Mouse (Mus musculus) MEL (cell line): ENCODE data around the gene Wasf2. TPM values are rescaled to one million over a fixed set of nuclear protein-coding genes. Genes with fewer than 3 reads are reported as not detected.

Experiments used
- DNase-seq: peaks from one replicate; pipeline ENCODE4 v3.0.0; 2011; ENCODE audit warnings: low read depth, low spot score
- H3K27ac ChIP-seq: 2 replicates; pipeline ENCODE4 v1.5.1; 2012; ENCODE audit warnings: low read depth, mild to moderate bottlenecking, control low read depth, low read length, moderate library complexity; ENCODE audit not compliant: control insufficient read depth
- H3K27me3 ChIP-seq, 2 experiments: fragments of 150-350 bp in 1 of 2; sonication (generic) in 1 of 2; 2 replicates each; pipeline ENCODE4 v1.6.1; 2012; ENCODE audit warnings: low read length in 2 of 2, mild to moderate bottlenecking in 2 of 2, improper control_type of control experiment in 1 of 2, moderate library complexity in 1 of 2; ENCODE audit not compliant: insufficient read depth in 2 of 2, control insufficient read depth in 1 of 2
- H3K36me3 ChIP-seq, 2 experiments: 2 replicates each; pipeline ENCODE4 v1.6.1; 2012 to 2014; ENCODE audit warnings: low read length in 2 of 2, improper control_type of control experiment in 1 of 2, inconsistent platforms in 1 of 2, mild to moderate bottlenecking in 1 of 2; ENCODE audit not compliant: insufficient read depth in 2 of 2, control insufficient read depth in 1 of 2
- H3K4me1 ChIP-seq, 2 experiments: fragments of 150-350 bp in 1 of 2; sonication (generic) in 1 of 2; 2 replicates each; pipeline ENCODE4 v1.6.1; 2012; ENCODE audit warnings: low read length in 2 of 2, improper control_type of control experiment in 1 of 2, mild to moderate bottlenecking in 1 of 2; ENCODE audit not compliant: insufficient read depth in 2 of 2, control insufficient read depth in 1 of 2
- H3K4me3 ChIP-seq, 2 experiments: fragments of 150-350 bp in 1 of 2; sonication (generic) in 1 of 2; 2 replicates each; pipeline ENCODE4 v1.5.1; 2012; ENCODE audit warnings: low read depth in 2 of 2, low read length in 2 of 2, mild to moderate bottlenecking in 2 of 2, moderate library complexity in 2 of 2, control low read depth in 1 of 2, improper control_type of control experiment in 1 of 2; ENCODE audit not compliant: control insufficient read depth in 1 of 2, insufficient read depth in 1 of 2
- H3K79me2 ChIP-seq: 2 replicates; pipeline ENCODE4 v1.6.1; 2012; ENCODE audit warnings: mild to moderate bottlenecking, low read length, moderate library complexity; ENCODE audit not compliant: control insufficient read depth, poor library complexity, insufficient read depth
- H3K9ac ChIP-seq: 2 replicates; pipeline ENCODE4 v1.6.1; 2012; ENCODE audit warnings: low read depth, mild to moderate bottlenecking, control low read depth, low read length, moderate library complexity; ENCODE audit not compliant: control insufficient read depth, poor library complexity, severe bottlenecking
- H3K9me3 ChIP-seq: fragments of 150-350 bp; sonication (generic); replicated peaks from 2 replicates; pipeline ENCODE4 v1.6.1; 2012; ENCODE audit warnings: mild to moderate bottlenecking, low read length, improper control_type of control experiment, moderate library complexity; ENCODE audit not compliant: insufficient read depth
- BHLHE40 ChIP-seq: IDR thresholded peaks from 2 replicates; pipeline ENCODE4 v1.6.1; 2012; ENCODE audit warnings: low read depth, mild to moderate bottlenecking, inconsistent platforms, low read length, improper control_type of control experiment, borderline replicate concordance
- CHD2 ChIP-seq: IDR thresholded peaks from 2 replicates; pipeline ENCODE4 v1.6.1; 2011; ENCODE audit warnings: low read length, improper control_type of control experiment
- CTCF ChIP-seq, 3 experiments: IDR thresholded peaks in 2 of 3; conservative IDR thresholded peaks in 1 of 3; 2 replicates each; pipeline ENCODE4 v1.5.1; 2011 to 2012; ENCODE audit warnings: low read length in 3 of 3, low read depth in 2 of 3, mild to moderate bottlenecking in 2 of 3, improper control_type of control experiment in 1 of 3, inconsistent platforms in 1 of 3, mixed read lengths in 1 of 3, moderate library complexity in 1 of 3; ENCODE audit not compliant: control insufficient read depth in 1 of 3, insufficient read depth in 1 of 3, poor library complexity in 1 of 3, severe bottlenecking in 1 of 3
- E2F4 ChIP-seq: IDR thresholded peaks from 2 replicates; pipeline ENCODE4 v1.6.1; 2011; ENCODE audit warnings: low read depth, low read length, improper control_type of control experiment, borderline replicate concordance
- EP300 ChIP-seq, 2 experiments: IDR thresholded peaks; 2 replicates each; pipeline ENCODE4 v1.6.1; 2011; ENCODE audit warnings: improper control_type of control experiment in 2 of 2, low read length in 2 of 2, low read depth in 1 of 2, mild to moderate bottlenecking in 1 of 2
- ETS1 ChIP-seq: IDR thresholded peaks from 2 replicates; pipeline ENCODE4 v1.6.1; 2012; ENCODE audit warnings: low read depth, mild to moderate bottlenecking, inconsistent platforms, low read length, improper control_type of control experiment, moderate library complexity
- GABPA ChIP-seq: IDR thresholded peaks from 2 replicates; pipeline ENCODE4 v1.6.1; 2012; ENCODE audit warnings: low read depth, mild to moderate bottlenecking, inconsistent platforms, low read length, improper control_type of control experiment, moderate library complexity
- GATA1 ChIP-seq: IDR thresholded peaks from 2 replicates; pipeline ENCODE4 v1.6.1; 2011; ENCODE audit warnings: low read depth, low read length, improper control_type of control experiment
- HCFC1 ChIP-seq: IDR thresholded peaks from 2 replicates; pipeline ENCODE4 v1.6.1; 2012; ENCODE audit warnings: low read depth, mild to moderate bottlenecking, inconsistent platforms, low read length, improper control_type of control experiment, moderate library complexity
- JUND ChIP-seq: IDR thresholded peaks from 2 replicates; pipeline ENCODE4 v1.6.1; 2011; ENCODE audit warnings: low read depth, mild to moderate bottlenecking, improper control_type of control experiment, low read length
- KAT2A ChIP-seq: conservative IDR thresholded peaks from 2 replicates; pipeline ENCODE4 v1.6.1; 2012; ENCODE audit warnings: low read depth, low read length, improper control_type of control experiment, inconsistent platforms
- MAFK ChIP-seq: IDR thresholded peaks from 2 replicates; pipeline ENCODE4 v1.6.1; 2011; ENCODE audit warnings: low read depth, mild to moderate bottlenecking, low read length, improper control_type of control experiment, borderline replicate concordance
- MAX ChIP-seq: IDR thresholded peaks from 2 replicates; pipeline ENCODE4 v1.6.1; 2011; ENCODE audit warnings: low read length, improper control_type of control experiment
- MAZ ChIP-seq: IDR thresholded peaks from 2 replicates; pipeline ENCODE4 v1.6.1; 2012; ENCODE audit warnings: low read depth, mild to moderate bottlenecking, inconsistent platforms, low read length, improper control_type of control experiment
- MEF2A ChIP-seq: IDR thresholded peaks from 2 replicates; pipeline ENCODE4 v1.6.1; 2014; ENCODE audit warnings: low read depth, mild to moderate bottlenecking, inconsistent platforms, low read length, improper control_type of control experiment; ENCODE audit not compliant: poor library complexity, insufficient replicate concordance, severe bottlenecking; ENCODE audit errors: extremely low read depth
- MXI1 ChIP-seq: IDR thresholded peaks from 2 replicates; pipeline ENCODE4 v1.6.1; 2011; ENCODE audit warnings: mild to moderate bottlenecking, low read depth, low read length, improper control_type of control experiment
- MYB ChIP-seq: IDR thresholded peaks from 2 replicates; pipeline ENCODE4 v1.6.1; 2011; ENCODE audit warnings: mild to moderate bottlenecking, low read depth, low read length, improper control_type of control experiment
- MYC ChIP-seq: IDR thresholded peaks from 2 replicates; pipeline ENCODE4 v1.6.1; 2011; ENCODE audit warnings: low read depth, mild to moderate bottlenecking, low read length, improper control_type of control experiment, moderate library complexity
- NELFE ChIP-seq: IDR thresholded peaks from 2 replicates; pipeline ENCODE4 v1.6.1; 2011; ENCODE audit warnings: low read depth, low read length, improper control_type of control experiment
- NRF1 ChIP-seq: IDR thresholded peaks from 2 replicates; pipeline ENCODE4 v1.6.1; 2014; ENCODE audit warnings: low read depth, mild to moderate bottlenecking, inconsistent platforms, low read length, improper control_type of control experiment, moderate library complexity; ENCODE audit not compliant: poor library complexity, insufficient read depth, severe bottlenecking
- POLR2AphosphoS2 ChIP-seq: IDR thresholded peaks from 2 replicates; pipeline ENCODE4 v1.6.1; 2011; ENCODE audit warnings: low read length, improper control_type of control experiment
- POLR2AphosphoS5 ChIP-seq: IDR thresholded peaks from 2 replicates; pipeline ENCODE4 v1.6.1; 2012; ENCODE audit warnings: low read depth, borderline replicate concordance, mild to moderate bottlenecking, inconsistent platforms, low read length, moderate library complexity, mixed read lengths
- RAD21 ChIP-seq: IDR thresholded peaks from 2 replicates; pipeline ENCODE4 v1.6.1; 2011; ENCODE audit warnings: mild to moderate bottlenecking, low read depth, low read length, improper control_type of control experiment
- RCOR1 ChIP-seq: IDR thresholded peaks from 2 replicates; pipeline ENCODE4 v1.6.1; 2012; ENCODE audit warnings: low read depth, mild to moderate bottlenecking, inconsistent platforms, low read length, improper control_type of control experiment
- SIN3A ChIP-seq: IDR thresholded peaks from 2 replicates; pipeline ENCODE4 v1.6.1; 2012; ENCODE audit warnings: low read length, improper control_type of control experiment, inconsistent platforms
- SMC3 ChIP-seq: IDR thresholded peaks from 2 replicates; pipeline ENCODE4 v1.6.1; 2011; ENCODE audit warnings: low read depth, low read length, improper control_type of control experiment
- TAL1 ChIP-seq: IDR thresholded peaks from 2 replicates; pipeline ENCODE4 v1.6.1; 2012; ENCODE audit warnings: mild to moderate bottlenecking, inconsistent platforms, low read length, moderate library complexity, mixed read lengths
- TBP ChIP-seq: IDR thresholded peaks from 2 replicates; pipeline ENCODE4 v1.8.0; 2011; ENCODE audit warnings: low read depth, low read length, improper control_type of control experiment
- UBTF ChIP-seq: IDR thresholded peaks from 2 replicates; pipeline ENCODE4 v1.6.1; 2012; ENCODE audit warnings: low read depth, mild to moderate bottlenecking, inconsistent platforms, low read length, improper control_type of control experiment, moderate library complexity, borderline replicate concordance; ENCODE audit not compliant: insufficient read depth
- USF1 ChIP-seq: IDR thresholded peaks from 2 replicates; pipeline ENCODE4 v1.6.1; 2014; ENCODE audit warnings: low read depth, mild to moderate bottlenecking, inconsistent platforms, low read length, improper control_type of control experiment, moderate library complexity
- USF2 ChIP-seq, 2 experiments: IDR thresholded peaks; 2 replicates each; pipeline ENCODE4 v1.6.1; 2011 to 2012; ENCODE audit warnings: improper control_type of control experiment in 2 of 2, low read length in 2 of 2, borderline replicate concordance in 1 of 2, inconsistent platforms in 1 of 2, low read depth in 1 of 2, mild to moderate bottlenecking in 1 of 2; ENCODE audit not compliant: insufficient read depth in 1 of 2
- ZC3H11A ChIP-seq: IDR thresholded peaks from 2 replicates; pipeline ENCODE4 v1.6.1; 2012; ENCODE audit warnings: low read depth, mild to moderate bottlenecking, inconsistent platforms, low read length, improper control_type of control experiment
- ZKSCAN1 ChIP-seq: IDR thresholded peaks from 2 replicates; pipeline ENCODE4 v1.6.1; 2012; ENCODE audit warnings: low read depth, mild to moderate bottlenecking, inconsistent platforms, low read length, improper control_type of control experiment, moderate library complexity
- ZNF384 ChIP-seq: IDR thresholded peaks from 2 replicates; pipeline ENCODE4 v1.6.1; 2012; ENCODE audit warnings: low read depth, mild to moderate bottlenecking, inconsistent platforms, low read length, improper control_type of control experiment
- polyA plus RNA-seq, 2 experiments: library from polyadenylated mRNA; stranded (reverse) in 1 of 2; unstranded in 1 of 2; fragments of >175 nt in 1 of 2; fragments of >200 nt in 1 of 2; gene quantifications; 2 replicates each; pipeline versions ENCODE4 v1.2.1 to v1.2.4; 2012; ENCODE audit warnings: low replicate concordance in 2 of 2, low read depth in 1 of 2; ENCODE audit not compliant: insufficient read length in 2 of 2, insufficient read depth in 1 of 2, missing spikeins in 1 of 2
- total RNA-seq: library from RNA; depleted of rRNA; stranded (reverse); fragments of 300-350 nt; gene quantifications from 2 replicates; pipeline ENCODE4 v1.2.3, GENCODE M21; 2012; rRNA removed

Wasf2 gene
- 16.4 and 18.4 TPM in 2 replicates for total RNA-seq
- 10 to 100 TPM in 1 of 2 experiments, not detected in 1; 53.7 TPM for polyA plus RNA-seq

DNA sequence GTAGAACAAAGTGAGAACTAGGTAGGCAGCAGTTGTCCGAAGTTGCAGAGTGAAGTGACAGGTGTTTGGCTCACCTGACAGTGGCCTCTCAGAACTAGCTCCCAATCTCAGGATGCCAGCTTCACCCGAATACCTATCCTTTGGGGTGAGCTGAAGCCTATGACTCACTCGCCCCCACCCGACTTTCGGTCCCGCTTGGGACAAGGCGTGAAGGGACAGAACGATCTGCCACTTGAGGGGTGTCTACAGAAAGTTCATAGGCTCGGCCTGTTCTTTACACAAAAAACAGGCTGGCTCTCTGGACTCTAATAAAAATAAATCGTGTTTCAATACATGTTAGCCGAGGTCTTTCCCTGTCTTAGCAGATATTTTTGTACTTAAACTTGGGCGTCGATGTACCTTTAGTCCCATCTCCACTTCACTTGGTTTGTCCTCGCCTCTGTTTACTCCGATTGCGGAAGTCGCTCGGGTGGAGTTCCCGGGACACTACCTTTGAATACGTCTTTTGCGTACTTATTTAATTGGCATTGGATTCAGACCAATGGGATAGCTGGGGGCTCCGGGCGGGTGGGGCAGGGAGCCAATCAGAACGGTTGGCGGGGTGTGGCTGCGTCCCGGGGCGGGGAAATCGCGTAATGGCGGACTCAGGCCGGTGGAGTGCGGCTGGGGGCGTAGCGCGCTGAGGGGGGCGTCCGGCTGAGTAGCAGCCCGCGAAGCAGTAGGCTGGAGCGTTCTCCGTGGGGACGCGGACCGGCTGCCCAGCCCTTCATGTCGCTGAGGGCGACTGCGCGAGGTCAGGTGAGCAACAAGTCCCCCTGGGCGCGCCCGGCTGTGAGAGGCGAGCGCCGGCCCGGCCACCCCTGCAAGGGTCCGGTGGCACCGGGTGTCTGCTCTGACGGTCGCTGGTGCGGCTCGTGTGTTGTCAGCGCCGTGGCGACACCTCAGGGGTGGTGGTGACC lies at the start of gene Wasf2:
Gene Wasf2, plus strand, starts transcription at position 575 of the 959 bp plus-strand sequence.
- Histone ChIP-seq H3K9me3 (no peaks in the 10 kb centered on the region), H3K27me3 (no peaks in the 10 kb centered on the region), H3K4me3 (peak within 1 kb of the TSS; percentile 82 to 95), H3K27ac (peak within 1 kb of the TSS; percentile 68), H3K9ac (peak within 1 kb of the TSS; percentile 89), H3K79me2 (peaks cover 37% of the 10 kb centered on the region), H3K36me3 (peaks cover 0 to 8% of the 10 kb centered on the region in 2 experiments; a peak in 2 of 4 replicates), H3K4me1 (peaks cover 0 to 12% of the 10 kb centered on the region in 2 experiments; a peak in 3 of 4 replicates)
- DNase-seq = peak; percentile 98
- TF ChIP-seq MAZ (peak; percentile 95), SMC3 (no peak), GATA1 (no peak), POLR2AphosphoS2 (no peak), HCFC1 (peak; percentile 83), SIN3A (peak; percentile 93), MXI1 (no peak; the same call in none of the 2 replicates), MEF2A (no peak), ZKSCAN1 (no peak), MYC (0 out of 2 replicates have a peak, but pooled peaks have one; percentile 43), RCOR1 (no peak), ZC3H11A (no peak), BHLHE40 (no peak), ZNF384 (no peak), ETS1 (peak; percentile 32; the same call in 1 of the 2 replicates), KAT2A (no peak; the same call in 1 of the 2 replicates), MAX (no peak), MYB (no peak), CTCF (IDR thresholded peaks at IDR 0.05 in 2 of 3, conservative IDR thresholded peaks at IDR 0.05 in 1 of 3; ENCODE audit: control insufficient read depth in 1 of 3, insufficient read depth in 1 of 3, low read depth in 2 of 3, low read length in 3 of 3, poor library complexity in 1 of 3, severe bottlenecking in 1 of 3) (no peak), GABPA (no peak), RAD21 (no peak), TAL1 (no peak), EP300 (IDR thresholded peaks at IDR 0.05; ENCODE audit: low read depth in 1 of 2, low read length in 2 of 2) (no peak), JUND (0 out of 2 replicates have a peak, but pooled peaks have one; percentile 23), TBP (peak; percentile 75; the same call in 1 of the 2 replicates), E2F4 (no peak), USF1 (no peak), MAFK (no peak), CHD2 (no peak), USF2 (IDR thresholded peaks at IDR 0.05; ENCODE audit: borderline replicate concordance in 1 of 2, insufficient read depth in 1 of 2, low read depth in 1 of 2, low read length in 2 of 2) (no peak), NELFE (peak; percentile 68), UBTF (0 out of 2 replicates have a peak, but pooled peaks have one; percentile 43), NRF1 (no peak), POLR2AphosphoS5 (no peak)
